ENCODE assay signal across 9 mouse cellular contexts in genomic region chr12:9915726-9916140, GRCm38 (mm10).
A peak's percentile ranks its signal among the peaks of the same experiment; 100 is the strongest.
DNase-seq lines count a peak whose midpoint lies in the region; ATAC-seq and TF ChIP-seq lines count a peak whose summit lies in the region.
"Had no signal": no experiment of that assay in that cellular context is flagged by ENCODE, and none has a peak within 500 bp of the region (broad histone marks: within the 10 kb centered on the region; RNA-seq: fewer than 3 reads in every experiment).

No protein-coding gene starts in this region.

- WGBS in forebrain, embryonic 14.5 days: 81% methylated on average over 7 of the region's 7 CpGs
- WGBS in forebrain, embryonic 10.5 days: 87% methylated on average over 7 of the region's 7 CpGs
- 84% methylated on average over 7 of the region's 7 CpGs for WGBS in midbrain, postnatal 0 days
- WGBS in midbrain, embryonic 15.5 days: 79% methylated on average over 7 of the region's 7 CpGs
- 55% methylated on average over 7 of the region's 7 CpGs for WGBS in intestine, embryonic 16.5 days
- 30% methylated on average over 7 of the region's 7 CpGs for WGBS in stomach, embryonic 15.5 days
- 83% methylated on average over 7 of the region's 7 CpGs for WGBS in hindbrain, embryonic 16.5 days

- ATAC-seq in forebrain, embryonic 14.5 days: no peak
- no peak for ATAC-seq in midbrain, postnatal 0 days (ENCODE audit: low FRiP score)
- ATAC-seq in midbrain, embryonic 15.5 days (replicated peaks): no peak
- ATAC-seq in intestine, embryonic 16.5 days: peak; percentile 31; the same call in 1 of the 2 replicates
- peak; percentile 63 for ATAC-seq in stomach, embryonic 15.5 days (ENCODE audit: insufficient read depth, low FRiP score, low read depth)
- no peak for ATAC-seq in hindbrain, embryonic 16.5 days

- H3K4me2 ChIP-seq in forebrain, embryonic 14.5 days (ENCODE audit: low read length): no peak overlapping the region
- H3K4me2 ChIP-seq in midbrain, postnatal 0 days (ENCODE audit: low read depth, low read length, poor library complexity, severe bottlenecking): no peak overlapping the region
- H3K4me2 ChIP-seq in midbrain, embryonic 15.5 days: no peak overlapping the region
- no peak overlapping the region for H3K4me2 ChIP-seq in intestine, embryonic 16.5 days (ENCODE audit: low read depth, low read length)
- no peak overlapping the region for H3K4me2 ChIP-seq in stomach, embryonic 15.5 days
- no peak overlapping the region for H3K4me2 ChIP-seq in hindbrain, embryonic 16.5 days (ENCODE audit: low read length)
- H3K4me2 ChIP-seq: liver, embryonic 13.5 days had no signal

- no peaks in the 10 kb centered on the region for H3K27me3 ChIP-seq in forebrain, embryonic 14.5 days (replicated peaks; ENCODE audit: control insufficient read depth, insufficient read depth, low read length)
- H3K27me3 ChIP-seq in forebrain, embryonic 10.5 days (ENCODE audit: poor library complexity, severe bottlenecking): no peaks in the 10 kb centered on the region
- H3K27me3 ChIP-seq in midbrain, postnatal 0 days (ENCODE audit: insufficient read depth, low read length): no peaks in the 10 kb centered on the region
- H3K27me3 ChIP-seq in midbrain, embryonic 15.5 days (replicated peaks): no peaks in the 10 kb centered on the region
- H3K27me3 ChIP-seq in intestine, embryonic 16.5 days (replicated peaks; ENCODE audit: control insufficient read depth, insufficient read depth, low read length): no peaks in the 10 kb centered on the region
- H3K27me3 ChIP-seq in stomach, embryonic 15.5 days (replicated peaks): no peaks in the 10 kb centered on the region
- H3K27me3 ChIP-seq in hindbrain, embryonic 16.5 days (replicated peaks; ENCODE audit: control insufficient read depth, insufficient read depth, low read length): no peaks in the 10 kb centered on the region
- H3K27me3 ChIP-seq: liver, embryonic 13.5 days had no signal

- DNase-seq in forebrain, embryonic 14.5 days (ENCODE audit: low spot score): peak; percentile 22
- DNase-seq in forebrain, embryonic 10.5 days (ENCODE audit: extremely low spot score, low spot score): no peak
- DNase-seq in midbrain, postnatal 0 days (ENCODE audit: low spot score): peak; percentile 9
- no peak for DNase-seq in thymus, postnatal 14 days
- DNase-seq: liver, embryonic 13.5 days had no signal

- no peaks in the 10 kb centered on the region for H3K36me3 ChIP-seq in forebrain, embryonic 14.5 days (ENCODE audit: control insufficient read depth, insufficient read depth, low read length)
- no peaks in the 10 kb centered on the region for H3K36me3 ChIP-seq in forebrain, embryonic 10.5 days (replicated peaks)
- no peaks in the 10 kb centered on the region for H3K36me3 ChIP-seq in midbrain, postnatal 0 days (ENCODE audit: insufficient read depth, low read length)
- H3K36me3 ChIP-seq in midbrain, embryonic 15.5 days (replicated peaks): no peaks in the 10 kb centered on the region
- no peaks in the 10 kb centered on the region for H3K36me3 ChIP-seq in intestine, embryonic 16.5 days (ENCODE audit: control insufficient read depth, insufficient read depth, low read length)
- no peaks in the 10 kb centered on the region for H3K36me3 ChIP-seq in stomach, embryonic 15.5 days
- H3K36me3 ChIP-seq in hindbrain, embryonic 16.5 days (ENCODE audit: control insufficient read depth, insufficient read depth, low read length): no peaks in the 10 kb centered on the region
- H3K36me3 ChIP-seq: liver, embryonic 13.5 days had no signal

- H3K9ac ChIP-seq in forebrain, embryonic 14.5 days (ENCODE audit: low read length): no peak overlapping the region
- H3K9ac ChIP-seq in midbrain, postnatal 0 days (replicated peaks; ENCODE audit: low read length, poor library complexity, severe bottlenecking): no peak overlapping the region
- no peak overlapping the region for H3K9ac ChIP-seq in midbrain, embryonic 15.5 days
- H3K9ac ChIP-seq in intestine, embryonic 16.5 days (ENCODE audit: low read depth, low read length): no peak overlapping the region
- H3K9ac ChIP-seq in stomach, embryonic 15.5 days: no peak overlapping the region
- no peak overlapping the region for H3K9ac ChIP-seq in hindbrain, embryonic 16.5 days (ENCODE audit: low read depth, low read length)
- H3K9ac ChIP-seq: liver, embryonic 13.5 days had no signal

- TF ChIP-seq CTCF in midbrain, postnatal 0 days (IDR thresholded peaks at IDR 0.05): no peak

- H3K4me1 ChIP-seq in forebrain, embryonic 14.5 days (ENCODE audit: control insufficient read depth, insufficient read depth, low read length): no peaks in the 10 kb centered on the region
- no peaks in the 10 kb centered on the region for H3K4me1 ChIP-seq in forebrain, embryonic 10.5 days
- no peaks in the 10 kb centered on the region for H3K4me1 ChIP-seq in midbrain, postnatal 0 days (ENCODE audit: insufficient read depth, low read length)
- H3K4me1 ChIP-seq in midbrain, embryonic 15.5 days: no peaks in the 10 kb centered on the region
- no peaks in the 10 kb centered on the region for H3K4me1 ChIP-seq in intestine, embryonic 16.5 days (ENCODE audit: control insufficient read depth, insufficient read depth, low read length)
- H3K4me1 ChIP-seq in stomach, embryonic 15.5 days: no peaks in the 10 kb centered on the region
- no peaks in the 10 kb centered on the region for H3K4me1 ChIP-seq in hindbrain, embryonic 16.5 days (ENCODE audit: control insufficient read depth, insufficient read depth, low read depth, low read length)
- H3K4me1 ChIP-seq: liver, embryonic 13.5 days had no signal

- H3K4me3 ChIP-seq in forebrain, embryonic 14.5 days (ENCODE audit: low read depth, low read length): no peak overlapping the region
- no peak overlapping the region for H3K4me3 ChIP-seq in forebrain, embryonic 10.5 days
- H3K4me3 ChIP-seq in midbrain, postnatal 0 days (ENCODE audit: low read depth, low read length): no peak overlapping the region
- no peak overlapping the region for H3K4me3 ChIP-seq in midbrain, embryonic 15.5 days
- no peak overlapping the region for H3K4me3 ChIP-seq in intestine, embryonic 16.5 days (ENCODE audit: low read length)
- H3K4me3 ChIP-seq in stomach, embryonic 15.5 days (replicated peaks): no peak overlapping the region
- no peak overlapping the region for H3K4me3 ChIP-seq in hindbrain, embryonic 16.5 days (ENCODE audit: low read length)
- H3K4me3 ChIP-seq: liver, embryonic 13.5 days had no signal

- H3K9me3 ChIP-seq in forebrain, embryonic 14.5 days (replicated peaks; ENCODE audit: control insufficient read depth, low read length): no peaks in the 10 kb centered on the region
- peaks cover 7% of the 10 kb centered on the region; the same call in 1 of the 2 replicates for H3K9me3 ChIP-seq in forebrain, embryonic 10.5 days
- H3K9me3 ChIP-seq in midbrain, postnatal 0 days (ENCODE audit: low read length): no peaks in the 10 kb centered on the region
- H3K9me3 ChIP-seq in midbrain, embryonic 15.5 days: no peaks in the 10 kb centered on the region
- no peaks in the 10 kb centered on the region for H3K9me3 ChIP-seq in intestine, embryonic 16.5 days (ENCODE audit: control insufficient read depth, low read length)
- H3K9me3 ChIP-seq in stomach, embryonic 15.5 days: no peaks in the 10 kb centered on the region
- peaks cover 6% of the 10 kb centered on the region; the same call in 1 of the 2 replicates for H3K9me3 ChIP-seq in hindbrain, embryonic 16.5 days (ENCODE audit: control insufficient read depth, low read length)
- H3K9me3 ChIP-seq: liver, embryonic 13.5 days had no signal

- no peak overlapping the region for H3K27ac ChIP-seq in forebrain, embryonic 14.5 days (ENCODE audit: low read depth, low read length)
- H3K27ac ChIP-seq in forebrain, embryonic 10.5 days: no peak overlapping the region
- no peak overlapping the region for H3K27ac ChIP-seq in midbrain, postnatal 0 days (ENCODE audit: low read depth, low read length)
- H3K27ac ChIP-seq in midbrain, embryonic 15.5 days: no peak overlapping the region
- no peak overlapping the region for H3K27ac ChIP-seq in intestine, embryonic 16.5 days (ENCODE audit: low read length)
- H3K27ac ChIP-seq in stomach, embryonic 15.5 days: peak overlapping the region; percentile 61; the same call in 1 of the 2 replicates
- H3K27ac ChIP-seq in hindbrain, embryonic 16.5 days (ENCODE audit: low read depth, low read length): no peak overlapping the region
- H3K27ac ChIP-seq: liver, embryonic 13.5 days had no signal

Comparison
In these comparisons a context has a peak if more than half of its experiments do, and no peak if none do; other contexts are left out.
1. DNase-seq: peak in forebrain, embryonic 14.5 days (single experiment) and midbrain, postnatal 0 days (single experiment); none in forebrain, embryonic 10.5 days (single experiment) and thymus, postnatal 14 days (single experiment).
2. ATAC-seq: peak in intestine, embryonic 16.5 days (single experiment) and stomach, embryonic 15.5 days (single experiment); none in forebrain, embryonic 14.5 days (single experiment), midbrain, postnatal 0 days (single experiment), midbrain, embryonic 15.5 days (single experiment) and hindbrain, embryonic 16.5 days (single experiment).